Mouse (Mus musculus): ENCODE measurements around the gene Gas2l1. TPM values are rescaled to one million over a fixed set of nuclear protein-coding genes. Genes with fewer than 3 reads are reported as not detected.

Gene Gas2l1
- total and polyA plus RNA-seq, 2 experiments from 2014 or later: 11.5 to 28.5 TPM

GRCm38 (mm10) chr11:5059704-5060156 lies 5.4 kb downstream of the Gas2l1 start:
- DNase-seq (ENCODE audit: low spot score) (no peak), ATAC-seq (ENCODE audit: insufficient read depth, low read depth) (no peak)
- H3K9ac ChIP-seq (replicated peaks; ENCODE audit: low read depth, low read length): no peak overlapping the region
- TF ChIP-seq CTCF (IDR thresholded peaks at IDR 0.05; ENCODE audit: low read depth) (peak; percentile 77), EP300 (IDR thresholded peaks at IDR 0.05; ENCODE audit: low read depth) (no peak)
- no peak overlapping the region for H3K27ac ChIP-seq (ENCODE audit: low read depth)
- H3K4me3 ChIP-seq (ENCODE audit: low read depth, low read length): no peak overlapping the region
- no peaks in the 10 kb centered on the region for H3K36me3 ChIP-seq (replicated peaks; ENCODE audit: control insufficient read depth, insufficient read depth, low read length)
- H3K4me1 ChIP-seq (ENCODE audit: control insufficient read depth, insufficient read depth): peaks cover 37% of the 10 kb centered on the region
- 11% methylated on average over 27 of the region's 27 CpGs for WGBS
- no peak overlapping the region for H3K4me2 ChIP-seq (ENCODE audit: low read depth, low read length)
- H3K9me3 ChIP-seq (replicated peaks; ENCODE audit: control insufficient read depth, low read length): no peaks in the 10 kb centered on the region
- peaks cover 46% of the 10 kb centered on the region for H3K27me3 ChIP-seq (ENCODE audit: control insufficient read depth, insufficient read depth, low read length)

- WGBS: 29% methylated on average over 14 of the region's 14 CpGs
Measured at GRCm38 (mm10) chr11:5059230-5059629, 5.9 kb downstream of the Gas2l1 start.

GRCm38 (mm10) chr11:5058783-5059182 lies 6.3 kb downstream of the Gas2l1 start:
- TF ChIP-seq CTCF (IDR thresholded peaks at IDR 0.05; ENCODE audit: low read depth) (no peak), EP300 (IDR thresholded peaks at IDR 0.05; ENCODE audit: low read depth) (no peak)
- DNase-seq (ENCODE audit: low spot score) (no peak), ATAC-seq (ENCODE audit: insufficient read depth, low read depth) (no peak)
- Histone ChIP-seq H3K36me3 (replicated peaks; ENCODE audit: control insufficient read depth, insufficient read depth, low read length) (no peaks in the 10 kb centered on the region), H3K4me2 (ENCODE audit: low read depth, low read length) (no peak overlapping the region), H3K4me3 (ENCODE audit: low read depth, low read length) (no peak overlapping the region), H3K9ac (replicated peaks; ENCODE audit: low read depth, low read length) (no peak overlapping the region), H3K27ac (ENCODE audit: low read depth) (no peak overlapping the region), H3K9me3 (replicated peaks; ENCODE audit: control insufficient read depth, low read length) (no peaks in the 10 kb centered on the region), H3K27me3 (ENCODE audit: control insufficient read depth, insufficient read depth, low read length) (peaks cover 46% of the 10 kb centered on the region), H3K4me1 (ENCODE audit: control insufficient read depth, insufficient read depth) (peaks cover 32% of the 10 kb centered on the region)
- 32% methylated on average over 9 of the region's 9 CpGs for WGBS

More at GRCm38 (mm10) chr11:5059230-5059629, 5.9 kb downstream of the Gas2l1 start:
- no peak for ATAC-seq (ENCODE audit: insufficient read depth, low read depth)
- H3K9ac ChIP-seq (replicated peaks; ENCODE audit: low read depth, low read length): no peak overlapping the region
- no peaks in the 10 kb centered on the region for H3K36me3 ChIP-seq (replicated peaks; ENCODE audit: control insufficient read depth, insufficient read depth, low read length)
- H3K4me2 ChIP-seq (ENCODE audit: low read depth, low read length): no peak overlapping the region
- H3K27ac ChIP-seq (ENCODE audit: low read depth): no peak overlapping the region
- TF ChIP-seq CTCF (IDR thresholded peaks at IDR 0.05; ENCODE audit: low read depth) (no peak), EP300 (IDR thresholded peaks at IDR 0.05; ENCODE audit: low read depth) (no peak)
- H3K4me3 ChIP-seq (ENCODE audit: low read depth, low read length): no peak overlapping the region
- peaks cover 46% of the 10 kb centered on the region for H3K27me3 ChIP-seq (ENCODE audit: control insufficient read depth, insufficient read depth, low read length)
- H3K4me1 ChIP-seq (ENCODE audit: control insufficient read depth, insufficient read depth): peaks cover 36% of the 10 kb centered on the region
- no peak for DNase-seq (ENCODE audit: low spot score)
- no peaks in the 10 kb centered on the region for H3K9me3 ChIP-seq (replicated peaks; ENCODE audit: control insufficient read depth, low read length)

GRCm38 (mm10) chr11:5057856-5058641 lies 7.1 kb downstream of the Gas2l1 start, which contains the start of gene Rasl10a:
Rasl10a (plus strand) TSS chr11:5058128.
- peak; percentile 9; the same call in 1 of the 2 replicates for ATAC-seq (ENCODE audit: insufficient read depth, low read depth)
- no peaks in the 10 kb centered on the region for H3K36me3 ChIP-seq (replicated peaks; ENCODE audit: control insufficient read depth, insufficient read depth, low read length)
- H3K9me3 ChIP-seq (replicated peaks; ENCODE audit: control insufficient read depth, low read length): no peaks in the 10 kb centered on the region
- peak within 1 kb of the TSS; percentile 56 for H3K4me3 ChIP-seq (ENCODE audit: low read depth, low read length)
- TF ChIP-seq CTCF (IDR thresholded peaks at IDR 0.05; ENCODE audit: low read depth) (no peak), EP300 (IDR thresholded peaks at IDR 0.05; ENCODE audit: low read depth) (no peak)
- peak within 1 kb of the TSS; percentile 97 for H3K4me2 ChIP-seq (ENCODE audit: low read depth, low read length)
- DNase-seq (ENCODE audit: low spot score): no peak
- 2% methylated on average over 56 of the region's 77 CpGs for WGBS
- peak within 1 kb of the TSS; percentile 31; the same call in 1 of the 2 replicates for H3K9ac ChIP-seq (replicated peaks; ENCODE audit: low read depth, low read length)
- H3K27me3 ChIP-seq (ENCODE audit: control insufficient read depth, insufficient read depth, low read length): peaks cover 46% of the 10 kb centered on the region
- H3K4me1 ChIP-seq (ENCODE audit: control insufficient read depth, insufficient read depth): peaks cover 26% of the 10 kb centered on the region
- H3K27ac ChIP-seq (ENCODE audit: low read depth): no peak within 1 kb of the TSS

- Histone ChIP-seq H3K27me3 (ENCODE audit: control insufficient read depth, insufficient read depth, low read length) (peaks cover 46% of the 10 kb centered on the region), H3K9me3 (replicated peaks; ENCODE audit: control insufficient read depth, low read length) (no peaks in the 10 kb centered on the region), H3K4me1 (ENCODE audit: control insufficient read depth, insufficient read depth) (peaks cover 21% of the 10 kb centered on the region), H3K27ac (ENCODE audit: low read depth) (no peak overlapping the region), H3K9ac (replicated peaks; ENCODE audit: low read depth, low read length) (0 out of 2 replicates have a peak overlapping the region, but pooled peaks have one; percentile 31), H3K36me3 (replicated peaks; ENCODE audit: control insufficient read depth, insufficient read depth, low read length) (no peaks in the 10 kb centered on the region), H3K4me2 (ENCODE audit: low read depth, low read length) (peak overlapping the region; percentile 97), H3K4me3 (ENCODE audit: low read depth, low read length) (peak overlapping the region; percentile 56)
- DNase-seq (ENCODE audit: low spot score) (no peak), ATAC-seq (ENCODE audit: insufficient read depth, low read depth) (no peak)
- WGBS: 24% methylated on average over 8 of the region's 8 CpGs
- TF ChIP-seq EP300 (IDR thresholded peaks at IDR 0.05; ENCODE audit: low read depth): no peak
- TF ChIP-seq CTCF (IDR thresholded peaks at IDR 0.05; ENCODE audit: low read depth): no peak
Measured at GRCm38 (mm10) chr11:5057541-5057855, 7.6 kb downstream of the Gas2l1 start.
